Mouse (Mus musculus) midbrain, embryonic 15.5 days (tissue): ENCODE results near the gene Dclk1. TPM values are rescaled to one million over a fixed set of nuclear protein-coding genes. Genes with fewer than 3 reads are reported as not detected.
A peak's percentile ranks its signal among the peaks of the same experiment; 100 is the strongest.

Source experiments
- ATAC-seq: fragments of 200-750 bp; cut with Nextera tagmentation; replicated peaks from 2 replicates; pipeline ENCODE4 v1.8.0; 2017; ENCODE audit warnings: moderate TSS enrichment
- H3K27ac ChIP-seq: fragments of 300-500 bp; sonication (generic); 2 replicates; pipeline ENCODE4 v1.5.1; 2015; ENCODE audit warnings: mild to moderate bottlenecking, inconsistent platforms
- H3K27me3 ChIP-seq: fragments of 300-500 bp; sonication (generic); replicated peaks from 2 replicates; pipeline ENCODE4 v1.6.1; 2015; ENCODE audit warnings: inconsistent platforms
- H3K36me3 ChIP-seq: fragments of 300-500 bp; sonication (generic); replicated peaks from 2 replicates; pipeline ENCODE4 v1.6.1; 2015; ENCODE audit warnings: inconsistent platforms
- H3K4me1 ChIP-seq: fragments of 300-500 bp; sonication (generic); 2 replicates; pipeline ENCODE4 v1.6.1; 2015; ENCODE audit warnings: inconsistent platforms
- H3K4me2 ChIP-seq: fragments of 300-500 bp; sonication (generic); 2 replicates; pipeline ENCODE4 v1.6.1; 2015; ENCODE audit warnings: inconsistent platforms, mild to moderate bottlenecking, moderate library complexity
- H3K4me3 ChIP-seq: fragments of 300-500 bp; sonication (generic); 2 replicates; pipeline ENCODE4 v1.5.1; 2015; ENCODE audit warnings: mild to moderate bottlenecking, inconsistent platforms
- H3K9ac ChIP-seq: fragments of 300-500 bp; sonication (generic); 2 replicates; pipeline ENCODE4 v1.6.1; 2015; ENCODE audit warnings: mild to moderate bottlenecking, inconsistent platforms
- H3K9me3 ChIP-seq: fragments of 300-500 bp; sonication (generic); 2 replicates; pipeline ENCODE4 v1.6.1; 2016; ENCODE audit warnings: inconsistent platforms
- WGBS: fragments of 180-500 bp; shearing (Covaris S2); methylation state at CpG from one replicate; pipeline ENCODE4 v1.1.7; 2015; ENCODE audit warnings: mixed read lengths; 5-methylcytosine and 5-hydroxymethylcytosine counted together
- polyA plus RNA-seq: library from polyadenylated mRNA; unstranded; fragments of >200 nt; fragmentation: Nextera tagmentation; extraction: Ambion mirVana; gene quantifications from 2 replicates; pipeline ENCODE4 v1.2.1, GENCODE M21; 2015

Gene Dclk1
- polyA plus RNA-seq, 1 experiment from 2014 or later, result 336 TPM

- H3K27me3 ChIP-seq, result no peaks in the 10 kb centered on the region
- ATAC-seq, result no peak
- 89% methylated on average over 7 of the region's 7 CpGs for WGBS
- no peak overlapping the region for H3K4me3 ChIP-seq
- H3K9me3 ChIP-seq, result no peaks in the 10 kb centered on the region
- no peak overlapping the region for H3K4me2 ChIP-seq
- no peaks in the 10 kb centered on the region for H3K4me1 ChIP-seq
- H3K9ac ChIP-seq, result no peak overlapping the region
- H3K27ac ChIP-seq, result no peak overlapping the region
- H3K36me3 ChIP-seq, result peaks cover 38% of the 10 kb centered on the region
Observed at GRCm38 (mm10) chr3:55510198-55510597, 268.0 kb downstream of the Dclk1 start.

- no peaks in the 10 kb centered on the region for H3K4me1 ChIP-seq
- no peak for ATAC-seq
- peaks cover 34% of the 10 kb centered on the region for H3K36me3 ChIP-seq
Observed at GRCm38 (mm10) chr3:55511658-55512057, 269.5 kb downstream of the Dclk1 start.

GRCm38 (mm10) chr3:55515966-55516365 lies 273.8 kb downstream of the Dclk1 start:
- 51% methylated on average over 5 of the region's 5 CpGs for WGBS
- Histone ChIP-seq H3K9ac (no peak overlapping the region), H3K36me3 (peaks cover 9% of the 10 kb centered on the region), H3K4me3 (no peak overlapping the region), H3K27me3 (no peaks in the 10 kb centered on the region), H3K4me1 (peaks cover 13% of the 10 kb centered on the region), H3K27ac (peak overlapping the region; percentile 31), H3K4me2 (no peak overlapping the region), H3K9me3 (no peaks in the 10 kb centered on the region)
- ATAC-seq, result no peak

More at GRCm38 (mm10) chr3:55511658-55512057, 269.5 kb downstream of the Dclk1 start:
- Histone ChIP-seq H3K4me3 (no peak overlapping the region), H3K27ac (0 out of 2 replicates have a peak overlapping the region, but pooled peaks have one; percentile 36), H3K9ac (no peak overlapping the region), H3K27me3 (no peaks in the 10 kb centered on the region), H3K4me2 (no peak overlapping the region), H3K9me3 (no peaks in the 10 kb centered on the region)
- WGBS, result 69% methylated on average over 6 of the region's 6 CpGs

GRCm38 (mm10) chr3:55517454-55518014 lies 275.4 kb downstream of the Dclk1 start:
- no peak for ATAC-seq
- peak overlapping the region; percentile 44 for H3K27ac ChIP-seq
- 73% methylated on average over 17 of the region's 17 CpGs for WGBS

GRCm38 (mm10) chr3:55520240-55521180 lies 278.3 kb downstream of the Dclk1 start:
- ATAC-seq, result peak; percentile 77
- peaks cover 52% of the 10 kb centered on the region for H3K4me1 ChIP-seq
- 0 out of 2 replicates have a peak overlapping the region, but pooled peaks have one; percentile 10 for H3K4me2 ChIP-seq
- 0 out of 2 replicates have a peak, but pooled peaks cover 4% of the 10 kb centered on the region for H3K36me3 ChIP-seq
- no peak overlapping the region for H3K9ac ChIP-seq
- H3K27me3 ChIP-seq, result no peaks in the 10 kb centered on the region
- no peaks in the 10 kb centered on the region for H3K9me3 ChIP-seq
- H3K4me3 ChIP-seq, result no peak overlapping the region
- peak overlapping the region; percentile 80 for H3K27ac ChIP-seq
- 10% methylated on average over 12 of the region's 12 CpGs for WGBS

More at GRCm38 (mm10) chr3:55517454-55518014, 275.4 kb downstream of the Dclk1 start:
- peaks cover 9% of the 10 kb centered on the region for H3K36me3 ChIP-seq
- no peaks in the 10 kb centered on the region for H3K27me3 ChIP-seq
- no peak overlapping the region for H3K9ac ChIP-seq
- no peak overlapping the region for H3K4me3 ChIP-seq
- peaks cover 25% of the 10 kb centered on the region for H3K4me1 ChIP-seq
- H3K4me2 ChIP-seq, result no peak overlapping the region
- H3K9me3 ChIP-seq, result no peaks in the 10 kb centered on the region

- no peak; the same call in 1 of the 2 replicates for ATAC-seq
- Histone ChIP-seq H3K4me1 (peaks cover 60% of the 10 kb centered on the region), H3K4me2 (0 out of 2 replicates have a peak overlapping the region, but pooled peaks have one; percentile 3), H3K9ac (no peak overlapping the region), H3K4me3 (no peak overlapping the region), H3K27me3 (no peaks in the 10 kb centered on the region), H3K9me3 (no peaks in the 10 kb centered on the region), H3K36me3 (0 out of 2 replicates have a peak, but pooled peaks cover 4% of the 10 kb centered on the region), H3K27ac (peak overlapping the region; percentile 79)
- WGBS, result 36% methylated on average over 8 of the region's 8 CpGs
Observed at GRCm38 (mm10) chr3:55521776-55522175, 279.6 kb downstream of the Dclk1 start.

- H3K36me3 ChIP-seq, result 0 out of 2 replicates have a peak, but pooled peaks cover under 1% of the 10 kb centered on the region
- peak; percentile 24; the same call in 1 of the 2 replicates for ATAC-seq
- peaks cover 74% of the 10 kb centered on the region for H3K4me1 ChIP-seq
- H3K4me3 ChIP-seq, result no peak overlapping the region
- 11% methylated on average over 7 of the region's 7 CpGs for WGBS
- no peak overlapping the region for H3K4me2 ChIP-seq
- no peak overlapping the region for H3K9ac ChIP-seq
- H3K27ac ChIP-seq, result peak overlapping the region; percentile 84
- H3K9me3 ChIP-seq, result no peaks in the 10 kb centered on the region
- no peaks in the 10 kb centered on the region for H3K27me3 ChIP-seq
Observed at GRCm38 (mm10) chr3:55523224-55523623, 281.1 kb downstream of the Dclk1 start.

- peak overlapping the region; percentile 13; the same call in 1 of the 2 replicates for H3K4me2 ChIP-seq
- 18% methylated on average over 16 of the region's 16 CpGs for WGBS
Observed at GRCm38 (mm10) chr3:55523735-55524477, 281.7 kb downstream of the Dclk1 start.

GRCm38 (mm10) chr3:55524491-55525195 lies 282.5 kb downstream of the Dclk1 start:
- Histone ChIP-seq H3K4me3 (no peak overlapping the region), H3K9me3 (no peaks in the 10 kb centered on the region), H3K36me3 (no peaks in the 10 kb centered on the region), H3K4me2 (no peak overlapping the region), H3K27ac (peak overlapping the region; percentile 84), H3K4me1 (peaks cover 80% of the 10 kb centered on the region), H3K27me3 (no peaks in the 10 kb centered on the region), H3K9ac (no peak overlapping the region)
- ATAC-seq, result no peak
- 52% methylated on average over 9 of the region's 9 CpGs for WGBS

More at GRCm38 (mm10) chr3:55523735-55524477, 281.7 kb downstream of the Dclk1 start:
- peak overlapping the region; percentile 84 for H3K27ac ChIP-seq
- ATAC-seq, result peak; percentile 35; the same call in 1 of the 2 replicates
- no peak overlapping the region for H3K4me3 ChIP-seq
- no peaks in the 10 kb centered on the region for H3K36me3 ChIP-seq
- H3K9me3 ChIP-seq, result no peaks in the 10 kb centered on the region
- H3K4me1 ChIP-seq, result peaks cover 80% of the 10 kb centered on the region
- H3K27me3 ChIP-seq, result no peaks in the 10 kb centered on the region
- H3K9ac ChIP-seq, result no peak overlapping the region

GRCm38 (mm10) chr3:55526470-55526869 lies 284.3 kb downstream of the Dclk1 start:
- peaks cover 75% of the 10 kb centered on the region for H3K4me1 ChIP-seq
- no peaks in the 10 kb centered on the region for H3K36me3 ChIP-seq
- H3K4me3 ChIP-seq, result no peak overlapping the region
- no peak overlapping the region for H3K4me2 ChIP-seq
- H3K9me3 ChIP-seq, result no peaks in the 10 kb centered on the region
- ATAC-seq, result no peak
- H3K9ac ChIP-seq, result no peak overlapping the region
- peak overlapping the region; percentile 73 for H3K27ac ChIP-seq
- no peaks in the 10 kb centered on the region for H3K27me3 ChIP-seq
- WGBS, result 70% methylated on average over 3 of the region's 3 CpGs

GRCm38 (mm10) chr3:55527566-55527965 lies 285.4 kb downstream of the Dclk1 start:
- 14% methylated on average over 1 of the region's 1 CpGs for WGBS
- Histone ChIP-seq H3K4me2 (no peak overlapping the region), H3K27ac (peak overlapping the region; percentile 73), H3K4me1 (peaks cover 75% of the 10 kb centered on the region), H3K27me3 (no peaks in the 10 kb centered on the region), H3K4me3 (no peak overlapping the region), H3K9ac (no peak overlapping the region), H3K9me3 (no peaks in the 10 kb centered on the region), H3K36me3 (no peaks in the 10 kb centered on the region)
- ATAC-seq, result no peak
